Mouse (Mus musculus): ENCODE data around the gene Ptrh2.

DNA sequence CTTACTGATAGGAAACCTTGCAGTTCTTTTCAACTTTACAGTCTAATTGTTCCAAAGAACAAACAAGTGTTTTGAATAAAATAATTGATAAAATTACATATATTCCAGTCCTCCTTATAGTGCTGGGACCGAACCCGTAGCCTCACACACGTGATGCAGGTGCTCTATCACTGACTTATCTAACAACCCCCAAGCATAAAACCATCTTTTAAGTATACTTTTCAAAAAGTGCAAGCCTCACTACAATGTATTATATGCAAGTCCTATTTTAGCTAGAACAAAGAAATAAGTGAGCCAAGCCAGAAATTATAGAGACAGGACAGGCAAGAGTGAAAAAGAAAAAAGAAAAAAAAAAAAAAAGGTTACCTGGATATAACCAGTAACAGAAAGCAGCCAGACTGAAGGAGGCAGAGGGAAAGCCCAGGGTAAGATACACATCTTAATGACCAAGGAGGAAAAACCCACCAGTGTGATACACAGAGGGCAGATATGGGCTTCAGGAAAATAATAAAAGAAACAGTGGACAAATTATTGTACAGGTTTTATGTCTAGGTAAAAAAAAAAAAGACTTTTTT lies 36.8 kb upstream of the Ptrh2 start:
- TF ChIP-seq EP300 (IDR thresholded peaks at IDR 0.05; ENCODE audit: low read depth) (no peak), CTCF (IDR thresholded peaks at IDR 0.05; ENCODE audit: low read depth) (no peak)
